Mouse (Mus musculus): Measurements from ENCODE around the gene Lrrfip1. TPM values are rescaled to one million over a fixed set of nuclear protein-coding genes. Genes with fewer than 3 reads are reported as not detected.

The Lrrfip1 gene
- polyA plus RNA-seq, 1 experiment from 2014 or later: 21.7 TPM

DNA sequence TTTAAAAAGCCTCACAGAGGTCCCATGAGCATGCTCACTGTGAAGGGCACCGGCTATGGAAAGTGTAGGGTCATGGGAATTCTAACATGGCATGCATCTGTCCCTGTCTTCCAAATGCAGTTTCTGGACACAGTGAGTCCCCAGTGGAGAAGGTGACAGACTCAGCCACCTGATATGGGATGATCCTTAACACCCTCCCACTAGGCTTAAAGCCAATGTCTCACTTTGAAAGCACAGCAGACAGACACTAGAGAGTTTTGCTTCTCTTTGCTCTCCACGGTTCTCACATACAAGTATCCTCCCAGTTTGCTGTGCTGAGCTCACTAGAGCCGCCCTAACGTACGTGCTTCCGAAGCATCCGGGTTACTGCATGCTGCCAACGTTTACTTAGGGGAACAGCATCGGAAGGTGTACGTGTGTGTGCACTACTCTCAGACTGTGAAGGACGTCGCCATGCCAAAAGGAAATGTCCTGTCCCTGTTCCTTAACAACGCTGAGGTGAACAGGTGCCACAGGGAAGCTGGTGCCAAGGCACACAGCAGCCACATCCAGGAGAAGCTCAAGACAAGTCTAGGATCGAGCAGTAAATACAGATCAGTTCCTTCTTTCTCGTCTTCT is 104.9 kb downstream of the Lrrfip1 start:
- H3K27me3 ChIP-seq (ENCODE audit: low read depth, poor library complexity, severe bottlenecking): no peaks in the 10 kb centered on the region
- H3K4me1 ChIP-seq: no peaks in the 10 kb centered on the region; the same call in 1 of the 2 replicates
- no peak overlapping the region for H3K27ac ChIP-seq
- no peaks in the 10 kb centered on the region for H3K9me3 ChIP-seq (replicated peaks)
- no peak for DNase-seq (ENCODE audit: low spot score)
- WGBS: 94% methylated on average over 15 of the region's 15 CpGs
- peaks cover 22% of the 10 kb centered on the region for H3K36me3 ChIP-seq
- no peak overlapping the region for H3K4me3 ChIP-seq

GRCm38 (mm10) chr1:91107548-91107947 is 109.0 kb downstream of the Lrrfip1 start:
- 76% methylated on average over 5 of the region's 5 CpGs for WGBS
- no peak overlapping the region for H3K27ac ChIP-seq
- no peak for DNase-seq (ENCODE audit: low spot score)
- H3K9me3 ChIP-seq (replicated peaks): no peaks in the 10 kb centered on the region
- H3K4me3 ChIP-seq: no peak overlapping the region
- no peaks in the 10 kb centered on the region for H3K27me3 ChIP-seq (ENCODE audit: low read depth, poor library complexity, severe bottlenecking)
- 0 out of 2 replicates have a peak, but pooled peaks cover 3% of the 10 kb centered on the region for H3K4me1 ChIP-seq
- H3K36me3 ChIP-seq: peaks cover 30% of the 10 kb centered on the region

DNA sequence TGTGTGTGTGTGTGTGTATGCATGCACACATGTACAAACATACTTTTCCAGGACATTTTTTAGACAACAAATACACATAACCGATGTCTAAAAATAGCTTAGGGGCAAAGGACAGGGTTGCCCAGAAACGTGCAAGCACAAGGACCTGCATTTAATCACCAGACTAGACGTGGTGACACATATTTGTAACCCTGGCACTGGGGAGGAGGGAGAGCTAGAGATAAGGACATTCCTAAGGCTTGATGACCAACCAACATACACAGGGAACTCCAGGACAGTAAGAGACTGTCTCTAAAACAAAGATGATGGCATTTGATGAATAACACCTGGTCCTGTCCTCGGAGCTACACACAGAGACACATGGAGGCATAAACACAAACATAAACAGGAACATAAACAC is 110.8 kb downstream of the Lrrfip1 start:
- DNase-seq (ENCODE audit: low spot score): no peak
- H3K4me1 ChIP-seq: 0 out of 2 replicates have a peak, but pooled peaks cover 3% of the 10 kb centered on the region
- 51% methylated on average over 4 of the region's 4 CpGs for WGBS
- no peaks in the 10 kb centered on the region for H3K9me3 ChIP-seq (replicated peaks)
- H3K27ac ChIP-seq: no peak overlapping the region
- H3K36me3 ChIP-seq: peaks cover 32% of the 10 kb centered on the region
- H3K4me3 ChIP-seq: no peak overlapping the region
- no peaks in the 10 kb centered on the region for H3K27me3 ChIP-seq (ENCODE audit: low read depth, poor library complexity, severe bottlenecking)

- WGBS: 93% methylated on average over 14 of the region's 14 CpGs
- no peak for DNase-seq (ENCODE audit: low spot score)
- Histone ChIP-seq H3K27me3 (ENCODE audit: low read depth, poor library complexity, severe bottlenecking) (no peaks in the 10 kb centered on the region), H3K9me3 (replicated peaks) (no peaks in the 10 kb centered on the region), H3K27ac (no peak overlapping the region), H3K4me1 (0 out of 2 replicates have a peak, but pooled peaks cover 3% of the 10 kb centered on the region), H3K36me3 (peaks cover 25% of the 10 kb centered on the region), H3K4me3 (no peak overlapping the region)
Observed at GRCm38 (mm10) chr1:91112171-91112570, 113.6 kb downstream of the Lrrfip1 start.

GRCm38 (mm10) chr1:91112606-91113005 is 114.1 kb downstream of the Lrrfip1 start:
- no peak for DNase-seq (ENCODE audit: low spot score)
- Histone ChIP-seq H3K9me3 (replicated peaks) (no peaks in the 10 kb centered on the region), H3K27me3 (ENCODE audit: low read depth, poor library complexity, severe bottlenecking) (no peaks in the 10 kb centered on the region), H3K27ac (no peak overlapping the region), H3K4me3 (no peak overlapping the region), H3K4me1 (0 out of 2 replicates have a peak, but pooled peaks cover 3% of the 10 kb centered on the region), H3K36me3 (peaks cover 22% of the 10 kb centered on the region)
- 97% methylated on average over 4 of the region's 4 CpGs for WGBS

- no peaks in the 10 kb centered on the region for H3K9me3 ChIP-seq (replicated peaks)
- no peak overlapping the region for H3K4me3 ChIP-seq
- peaks cover 31% of the 10 kb centered on the region for H3K36me3 ChIP-seq
- no peak for DNase-seq (ENCODE audit: low spot score)
- no peaks in the 10 kb centered on the region for H3K27me3 ChIP-seq (ENCODE audit: low read depth, poor library complexity, severe bottlenecking)
- no peak overlapping the region for H3K27ac ChIP-seq
- no peaks in the 10 kb centered on the region for H3K4me1 ChIP-seq
- 86% methylated on average over 11 of the region's 11 CpGs for WGBS
Observed at GRCm38 (mm10) chr1:91122121-91122520, 123.6 kb downstream of the Lrrfip1 start.

- no peak overlapping the region for H3K4me3 ChIP-seq
- WGBS: 91% methylated on average over 5 of the region's 5 CpGs
- H3K9me3 ChIP-seq (replicated peaks): no peaks in the 10 kb centered on the region
- peaks cover 36% of the 10 kb centered on the region for H3K36me3 ChIP-seq
- H3K27ac ChIP-seq: no peak overlapping the region
- DNase-seq (ENCODE audit: low spot score): no peak
- no peaks in the 10 kb centered on the region for H3K4me1 ChIP-seq
- no peaks in the 10 kb centered on the region for H3K27me3 ChIP-seq (ENCODE audit: low read depth, poor library complexity, severe bottlenecking)
Observed at GRCm38 (mm10) chr1:91123004-91123403, 124.5 kb downstream of the Lrrfip1 start.

GRCm38 (mm10) chr1:91123466-91123865 is 124.9 kb downstream of the Lrrfip1 start:
- Histone ChIP-seq H3K27me3 (ENCODE audit: low read depth, poor library complexity, severe bottlenecking) (no peaks in the 10 kb centered on the region), H3K36me3 (peaks cover 41% of the 10 kb centered on the region)
- 97% methylated on average over 3 of the region's 3 CpGs for WGBS

GRCm38 (mm10) chr1:91128849-91129248 is 130.3 kb downstream of the Lrrfip1 start:
- DNase-seq (ENCODE audit: low spot score): no peak
- Histone ChIP-seq H3K27me3 (ENCODE audit: low read depth, poor library complexity, severe bottlenecking) (no peaks in the 10 kb centered on the region), H3K27ac (no peak overlapping the region), H3K4me1 (no peaks in the 10 kb centered on the region), H3K36me3 (peaks cover 41% of the 10 kb centered on the region), H3K4me3 (no peak overlapping the region), H3K9me3 (replicated peaks) (0 out of 2 replicates have a peak, but pooled peaks cover 2% of the 10 kb centered on the region)
- 90% methylated on average over 4 of the region's 4 CpGs for WGBS

More at GRCm38 (mm10) chr1:91123466-91123865, 124.9 kb downstream of the Lrrfip1 start:
- DNase-seq (ENCODE audit: low spot score): no peak
- Histone ChIP-seq H3K4me3 (no peak overlapping the region), H3K27ac (no peak overlapping the region), H3K9me3 (replicated peaks) (no peaks in the 10 kb centered on the region), H3K4me1 (no peaks in the 10 kb centered on the region)

- no peak overlapping the region for H3K4me3 ChIP-seq
- H3K9me3 ChIP-seq (replicated peaks): no peaks in the 10 kb centered on the region
- no peaks in the 10 kb centered on the region for H3K27me3 ChIP-seq (ENCODE audit: low read depth, poor library complexity, severe bottlenecking)
- no peaks in the 10 kb centered on the region for H3K4me1 ChIP-seq
- 87% methylated on average over 2 of the region's 2 CpGs for WGBS
- H3K27ac ChIP-seq: no peak overlapping the region
- no peak for DNase-seq (ENCODE audit: low spot score)
- H3K36me3 ChIP-seq: no peaks in the 10 kb centered on the region
Observed at GRCm38 (mm10) chr1:91137036-91137435, 138.5 kb downstream of the Lrrfip1 start.

DNA sequence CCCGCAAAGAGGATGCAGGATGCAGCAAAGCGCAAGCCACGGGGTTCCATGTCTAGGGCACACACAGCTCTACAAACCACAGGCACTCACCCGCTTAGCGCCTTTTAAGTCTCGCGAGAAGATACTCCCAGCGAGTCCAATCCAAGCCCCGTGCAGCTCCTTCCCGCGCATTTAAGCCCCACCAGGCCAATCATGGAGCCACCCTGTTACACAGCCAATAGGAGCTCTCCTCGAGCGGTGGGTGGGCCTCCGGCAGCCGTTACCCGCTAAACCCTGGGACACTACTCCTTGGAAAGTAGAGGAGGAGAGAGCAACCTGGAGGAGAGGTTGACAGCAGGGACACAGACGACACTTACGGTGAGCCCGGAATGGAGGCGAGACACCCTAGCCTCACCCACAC is 146.3 kb downstream of the Lrrfip1 start, which contains the start of gene Rbm44:
Gene Rbm44 (plus strand): TSS at position 277 of the 400 bp plus-strand sequence.
- Histone ChIP-seq H3K9me3 (replicated peaks) (no peaks in the 10 kb centered on the region), H3K27me3 (ENCODE audit: low read depth, poor library complexity, severe bottlenecking) (no peaks in the 10 kb centered on the region), H3K4me3 (no peak within 1 kb of the TSS), H3K4me1 (no peaks in the 10 kb centered on the region), H3K27ac (no peak within 1 kb of the TSS; the same call in 1 of the 2 replicates), H3K36me3 (no peaks in the 10 kb centered on the region)
- DNase-seq (ENCODE audit: low spot score): peak; percentile 36
- 65% methylated on average over 20 of the region's 20 CpGs for WGBS

- DNase-seq (ENCODE audit: low spot score): no peak
- Histone ChIP-seq H3K36me3 (no peaks in the 10 kb centered on the region), H3K27ac (no peak overlapping the region), H3K27me3 (ENCODE audit: low read depth, poor library complexity, severe bottlenecking) (no peaks in the 10 kb centered on the region), H3K9me3 (replicated peaks) (no peaks in the 10 kb centered on the region), H3K4me1 (no peaks in the 10 kb centered on the region), H3K4me3 (no peak overlapping the region)
- 79% methylated on average over 2 of the region's 2 CpGs for WGBS
Observed at GRCm38 (mm10) chr1:91151509-91151908, 153.0 kb downstream of the Lrrfip1 start.

- no peaks in the 10 kb centered on the region for H3K36me3 ChIP-seq
- no peak for DNase-seq (ENCODE audit: low spot score)
- 88% methylated on average over 6 of the region's 6 CpGs for WGBS
Observed at GRCm38 (mm10) chr1:91166798-91167197, 168.3 kb downstream of the Lrrfip1 start.

More at GRCm38 (mm10) chr1:91166798-91167197, 168.3 kb downstream of the Lrrfip1 start:
- Histone ChIP-seq H3K4me1 (no peaks in the 10 kb centered on the region), H3K4me3 (no peak overlapping the region), H3K9me3 (replicated peaks) (no peaks in the 10 kb centered on the region), H3K27me3 (ENCODE audit: low read depth, poor library complexity, severe bottlenecking) (no peaks in the 10 kb centered on the region), H3K27ac (no peak overlapping the region)
